Comparison of ENCODE assay signal across 24 mouse cellular contexts in genomic region chr13:50210191-50210590, GRCm38 (mm10). TPM values are rescaled to one million over a fixed set of nuclear protein-coding genes. Genes with fewer than 3 reads are reported as not detected.
DNase-seq lines count a peak whose midpoint lies in the region; TF ChIP-seq lines count a peak whose summit lies in the region.
"Not testable (repeated sequence)": the region's sequence is repeated elsewhere in the genome, so short reads cannot be mapped to it uniquely, and the experiment has no call there.
"Had no signal": no experiment of that assay in that cellular context is flagged by ENCODE, and none has a peak within 500 bp of the region (broad histone marks: within the 10 kb centered on the region; RNA-seq: fewer than 3 reads in every experiment).

No protein-coding gene starts in this region.

- not testable (repeated sequence) for H3K9me3 ChIP-seq in ES-Bruce4 (replicated peaks; ENCODE audit: control insufficient read depth, insufficient read depth, low read length, poor library complexity, severe bottlenecking); ES-E14 (ENCODE audit: control insufficient read depth, insufficient read depth, low read depth, low read length)

- TF ChIP-seq CTCF in ES-Bruce4 (IDR thresholded peaks at IDR 0.05; ENCODE audit: low read depth, low read length); kidney, adult 2 months (conservative IDR thresholded peaks at IDR 0.05; ENCODE audit: insufficient read depth, insufficient read length, low read depth, low read length): not testable (repeated sequence)

- H3K27ac ChIP-seq in ES-Bruce4 (ENCODE audit: insufficient read depth, low read length); ES-E14 (ENCODE audit: insufficient read depth, low read depth, low read length, poor library complexity, severe bottlenecking); kidney, adult 2 months (ENCODE audit: insufficient read depth, low read depth, low read length): not testable (repeated sequence)

- not testable (repeated sequence) for H3K36me3 ChIP-seq in ES-Bruce4 (ENCODE audit: control insufficient read depth, insufficient read depth, low read length, poor library complexity, severe bottlenecking); ES-E14 (ENCODE audit: control insufficient read depth, insufficient read depth, low read length, poor library complexity, severe bottlenecking); kidney, adult 2 months (ENCODE audit: control insufficient read depth, insufficient read depth, low read length)

- H3K4me1 ChIP-seq in ES-Bruce4 (ENCODE audit: control insufficient read depth, insufficient read depth, low read length); ES-E14 (ENCODE audit: control insufficient read depth in 2 of 2, insufficient read depth in 2 of 2, low read length in 2 of 2, poor library complexity in 1 of 2); kidney, adult 2 months (ENCODE audit: control insufficient read depth, insufficient read depth, low read length): not testable (repeated sequence)

- TF ChIP-seq POLR2A in ES-Bruce4 (IDR thresholded peaks at IDR 0.05; ENCODE audit: insufficient read depth, low read length); kidney, adult 2 months (IDR thresholded peaks at IDR 0.05; ENCODE audit: low read depth, low read length): not testable (repeated sequence)

- H3K27me3 ChIP-seq in ES-Bruce4 (ENCODE audit: control insufficient read depth, insufficient read depth, low read length, poor library complexity, severe bottlenecking); kidney, adult 2 months (replicated peaks; ENCODE audit: control insufficient read depth, insufficient read depth, low read length): not testable (repeated sequence)

- 0 out of 2 replicates have a peak, but pooled peaks have one; percentile 39 for TF ChIP-seq EP300 in ES-Bruce4 (IDR thresholded peaks at IDR 0.05; ENCODE audit: insufficient read depth, low read depth, low read length)

- DNase-seq in ES-E14 (ENCODE audit: low read depth, low spot score): peak; percentile 25
- DNase-seq in WW6 (ENCODE audit: low read depth, low spot score): peak; percentile 9
- DNase-seq in heart, adult 11 months: peak; percentile 5
- peak; percentile 40 for DNase-seq in kidney, adult 2 months
- peak; percentile 26 for DNase-seq in kidney, adult 9 months
- peak; percentile 41 for DNase-seq in yolk sac, embryonic 10.5 days (ENCODE audit: low spot score)

- not testable (repeated sequence) for H3K4me3 ChIP-seq in ES-Bruce4 (ENCODE audit: low read depth, low read length); ES-E14 (ENCODE audit: insufficient read depth in 1 of 2, low read depth in 1 of 2, low read length in 2 of 2, poor library complexity in 1 of 2, severe bottlenecking in 1 of 2); kidney, adult 2 months (ENCODE audit: insufficient read depth, low read depth, low read length)

- in situ Hi-C loops in ES-E14 (cut with MboI; ENCODE audit: low sequenced_read_pairs in 2 of 2, unreplicated experiment in 2 of 2): not testable (repeated sequence)

- not testable (repeated sequence) for H3K9ac ChIP-seq in ES-Bruce4 (ENCODE audit: low read depth, poor library complexity, severe bottlenecking); ES-E14 (ENCODE audit: insufficient read depth, low read depth, low read length, poor library complexity, severe bottlenecking)

RNA-seq across cellular contexts. Expression of gene Gm906, which starts 39.9 kb away (rescaled TPM):
- polyA plus RNA-seq in ES-Bruce4 (2011; ENCODE audit: insufficient read depth, insufficient read length, low read depth, missing spikeins): not detected in 2 replicates
- 0.09 and 0.74 TPM in 2 replicates for total RNA-seq in ES-E14 (2012; rRNA removed)
- 2.1 TPM in 2 replicates for polyA plus RNA-seq in kidney, adult 2 months (2012; rRNA removed)
- total RNA-seq: adrenal gland, adult 18-20 months; adrenal gland, adult 8-10 months; adrenal gland, postnatal 14 days; adrenal gland, postnatal 36 days; CH12.LX; forebrain, postnatal 0 days; MEL had no signal
- polyA plus RNA-seq: activated CD4-positive, CD25-positive, alpha-beta regulatory T cell, adult 4 months; CD4-positive, CD25-positive, alpha-beta regulatory T cell, adult 4 months; cerebellum, adult 2 months; cortical plate, adult 2 months; embryonic facial prominence, embryonic 10.5 days; embryonic facial prominence, embryonic 12.5 days; embryonic facial prominence, embryonic 14.5 days; forebrain, embryonic 11.5 days; forebrain, embryonic 13.5 days; forebrain, embryonic 15.5 days; forebrain, postnatal 0 days had no signal
